Mouse (Mus musculus): ENCODE measurements around the gene Lcorl. TPM values are rescaled to one million over a fixed set of nuclear protein-coding genes. Genes with fewer than 3 reads are reported as not detected.

The Lcorl gene
- polyA plus RNA-seq, 1 experiment from 2014 or later, result 26.6 TPM

DNA sequence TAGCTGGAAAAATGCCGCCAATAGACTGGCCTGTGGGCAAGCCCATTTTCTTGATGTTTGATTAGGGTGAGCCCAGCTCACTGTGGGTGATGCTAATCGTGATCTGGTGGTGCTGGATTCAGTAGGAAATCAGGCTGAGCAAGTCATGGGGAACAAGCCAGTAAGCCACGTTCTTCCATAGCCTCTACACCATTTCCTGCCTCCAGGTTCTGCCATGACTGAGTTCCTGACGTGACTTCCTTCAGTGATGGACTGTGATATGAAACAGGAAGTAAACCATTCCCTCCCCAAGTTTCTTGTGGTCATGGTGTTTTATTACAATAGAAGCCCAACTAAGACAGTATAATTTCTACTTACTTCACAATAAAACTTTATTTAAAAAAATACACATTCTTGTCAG, 179.8 kb downstream of the Lcorl start:
- Histone ChIP-seq H3K9me3 (ENCODE audit: control insufficient read depth, low read length) (no peaks in the 10 kb centered on the region), H3K36me3 (ENCODE audit: control insufficient read depth, insufficient read depth, low read length) (peaks cover 60% of the 10 kb centered on the region), H3K9ac (ENCODE audit: low read length) (no peak overlapping the region), H3K27me3 (ENCODE audit: control insufficient read depth, insufficient read depth, low read length) (no peaks in the 10 kb centered on the region), H3K4me2 (ENCODE audit: low read length) (no peak overlapping the region), H3K27ac (replicated peaks in 1 of 2; ENCODE audit: control insufficient read depth in 1 of 2, insufficient read depth in 1 of 2, low read depth in 2 of 2, low read length in 2 of 2) (no peak overlapping the region), H3K4me3 (ENCODE audit: control insufficient read depth in 1 of 2, insufficient read depth in 1 of 2, low read depth in 1 of 2, low read length in 2 of 2) (no peak overlapping the region), H3K4me1 (ENCODE audit: control insufficient read depth in 2 of 2, insufficient read depth in 2 of 2, low read length in 2 of 2) (no peaks in the 10 kb centered on the region)
- WGBS, result 72% methylated on average over 4 of the region's 4 CpGs
- no peak for ATAC-seq (ENCODE audit: insufficient number of reproducible peaks, insufficient read depth, low FRiP score, low read depth)

GRCm38 (mm10) chr5:45675032-45675431, 182.4 kb downstream of the Lcorl start:
- WGBS, result 94% methylated on average over 1 of the region's 1 CpGs
- H3K9me3 ChIP-seq (ENCODE audit: control insufficient read depth, low read length), result no peaks in the 10 kb centered on the region
- no peak overlapping the region for H3K4me2 ChIP-seq (ENCODE audit: low read length)
- no peak overlapping the region for H3K27ac ChIP-seq (replicated peaks in 1 of 2; ENCODE audit: control insufficient read depth in 1 of 2, insufficient read depth in 1 of 2, low read depth in 2 of 2, low read length in 2 of 2)
- H3K4me3 ChIP-seq (ENCODE audit: control insufficient read depth in 1 of 2, insufficient read depth in 1 of 2, low read depth in 1 of 2, low read length in 2 of 2), result no peak overlapping the region
- H3K9ac ChIP-seq (ENCODE audit: low read length), result no peak overlapping the region
- ATAC-seq (ENCODE audit: insufficient number of reproducible peaks, insufficient read depth, low FRiP score, low read depth), result no peak
- H3K36me3 ChIP-seq (ENCODE audit: control insufficient read depth, insufficient read depth, low read length), result peaks cover 52% of the 10 kb centered on the region
- no peaks in the 10 kb centered on the region for H3K27me3 ChIP-seq (ENCODE audit: control insufficient read depth, insufficient read depth, low read length)
- H3K4me1 ChIP-seq (ENCODE audit: control insufficient read depth in 2 of 2, insufficient read depth in 2 of 2, low read length in 2 of 2), result 0 out of 4 replicates have a peak, but pooled peaks cover 0 to 4% of the 10 kb centered on the region in 2 experiments

DNA sequence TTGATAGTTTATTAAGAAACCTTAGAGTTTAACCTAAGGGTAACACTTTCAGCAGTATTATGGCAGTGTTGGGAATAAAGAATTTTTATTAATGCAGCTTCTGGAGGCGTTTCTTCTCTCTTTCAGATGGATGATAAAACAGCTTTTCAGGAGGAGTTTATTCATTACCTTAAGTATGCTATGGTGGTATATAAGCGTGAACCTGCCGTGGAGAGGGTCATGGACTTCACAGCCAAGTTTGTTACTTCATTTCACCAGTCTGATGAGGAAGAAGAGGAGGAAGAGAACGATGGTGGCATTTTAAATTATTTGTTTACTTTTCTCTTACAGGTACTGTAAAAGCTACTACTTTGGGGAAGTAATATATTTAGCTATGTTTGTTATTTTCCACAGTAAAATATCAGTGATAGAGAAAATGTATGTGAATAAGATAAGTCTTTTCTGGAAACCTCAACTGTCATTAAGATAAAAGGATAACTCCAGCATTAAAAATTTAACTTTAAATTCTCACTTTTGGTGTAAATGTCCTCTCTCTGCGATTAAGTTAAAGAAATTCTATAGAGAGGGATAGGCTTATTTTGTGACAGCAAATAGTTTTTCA, 186.4 kb downstream of the Lcorl start:
- Histone ChIP-seq H3K36me3 (ENCODE audit: control insufficient read depth, insufficient read depth, low read length) (peaks cover 20% of the 10 kb centered on the region), H3K4me3 (ENCODE audit: control insufficient read depth in 1 of 2, insufficient read depth in 1 of 2, low read depth in 1 of 2, low read length in 2 of 2) (peak overlapping the region in 1 of 2 experiments; percentile 77; a peak in 3 of 4 replicates), H3K4me2 (ENCODE audit: low read length) (peak overlapping the region; percentile 79), H3K27ac (replicated peaks in 1 of 2; ENCODE audit: control insufficient read depth in 1 of 2, insufficient read depth in 1 of 2, low read depth in 2 of 2, low read length in 2 of 2) (no peak overlapping the region), H3K27me3 (ENCODE audit: control insufficient read depth, insufficient read depth, low read length) (no peaks in the 10 kb centered on the region), H3K9ac (ENCODE audit: low read length) (peak overlapping the region; percentile 79), H3K4me1 (ENCODE audit: control insufficient read depth in 2 of 2, insufficient read depth in 2 of 2, low read length in 2 of 2) (peaks cover 0 to 8% of the 10 kb centered on the region in 2 experiments; a peak in 2 of 4 replicates), H3K9me3 (ENCODE audit: control insufficient read depth, low read length) (no peaks in the 10 kb centered on the region)
- no peak for ATAC-seq (ENCODE audit: insufficient number of reproducible peaks, insufficient read depth, low FRiP score, low read depth)
- 61% methylated on average over 5 of the region's 5 CpGs for WGBS

DNA sequence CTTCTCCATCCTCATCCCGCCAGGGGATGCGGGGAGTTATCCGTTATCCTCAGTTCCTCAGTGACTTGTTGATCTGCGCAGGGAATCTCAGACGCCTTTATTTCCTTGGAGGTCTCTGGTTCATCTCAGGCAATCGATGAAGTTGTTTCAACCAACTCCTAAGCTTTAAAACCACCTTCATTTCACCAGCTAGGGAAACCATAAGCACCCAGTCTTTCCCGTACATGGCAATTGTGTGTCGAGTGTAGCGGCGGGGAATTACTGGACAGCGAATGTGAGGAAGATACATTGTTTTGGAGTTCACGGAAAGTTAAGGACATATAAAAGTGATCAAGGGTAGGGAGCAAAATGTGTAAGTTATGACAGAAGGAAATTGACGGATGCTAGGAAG, 187.1 kb downstream of the Lcorl start:
- Histone ChIP-seq H3K4me2 (ENCODE audit: low read length) (peak overlapping the region; percentile 79), H3K4me1 (ENCODE audit: control insufficient read depth in 2 of 2, insufficient read depth in 2 of 2, low read length in 2 of 2) (peaks cover 0 to 8% of the 10 kb centered on the region in 2 experiments; a peak in 2 of 4 replicates), H3K4me3 (ENCODE audit: control insufficient read depth in 1 of 2, insufficient read depth in 1 of 2, low read depth in 1 of 2, low read length in 2 of 2) (peak overlapping the region; percentile 54 to 77), H3K27me3 (ENCODE audit: control insufficient read depth, insufficient read depth, low read length) (no peaks in the 10 kb centered on the region), H3K9me3 (ENCODE audit: control insufficient read depth, low read length) (no peaks in the 10 kb centered on the region), H3K9ac (ENCODE audit: low read length) (peak overlapping the region; percentile 79), H3K27ac (replicated peaks in 1 of 2; ENCODE audit: control insufficient read depth in 1 of 2, insufficient read depth in 1 of 2, low read depth in 2 of 2, low read length in 2 of 2) (peak overlapping the region; percentile 72 to 75), H3K36me3 (ENCODE audit: control insufficient read depth, insufficient read depth, low read length) (peaks cover 13% of the 10 kb centered on the region)
- no peak for ATAC-seq (ENCODE audit: insufficient number of reproducible peaks, insufficient read depth, low FRiP score, low read depth)
- under 1% methylated on average over 13 of the region's 13 CpGs for WGBS

DNA sequence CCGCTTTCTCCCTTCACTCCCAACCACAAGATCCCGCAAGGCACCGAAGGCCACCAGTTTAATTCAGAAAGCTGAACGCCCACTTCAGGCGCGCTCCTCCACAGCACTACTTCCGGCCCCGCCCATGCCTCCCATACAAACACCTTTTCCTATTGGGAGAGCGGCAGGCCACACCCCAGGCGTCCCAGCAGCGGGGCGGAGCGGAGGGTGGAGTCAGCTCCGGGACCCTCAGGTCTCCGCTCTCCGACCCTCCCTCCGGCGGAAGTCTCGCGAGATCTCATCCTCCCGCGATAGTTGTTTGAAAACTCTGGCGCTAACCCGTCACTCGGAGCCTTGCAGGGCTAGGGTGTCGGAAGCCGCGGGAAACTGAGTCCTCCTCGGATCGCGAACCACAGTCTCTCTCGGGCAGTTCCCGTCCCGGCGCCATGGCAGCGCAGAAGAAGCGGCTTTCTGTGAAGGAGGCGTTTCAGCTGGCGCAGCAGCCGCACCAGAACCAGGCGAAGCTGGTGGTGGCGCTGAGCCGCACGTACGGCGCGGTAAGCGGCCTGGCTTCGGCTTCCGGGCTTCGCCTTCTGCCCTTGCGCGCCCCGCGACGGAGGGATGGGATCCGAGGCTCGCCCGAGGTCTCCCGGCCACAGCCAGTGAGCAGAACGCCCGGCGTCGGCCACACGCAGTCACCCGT, 187.7 kb downstream of the Lcorl start, which contains the start of gene Ncapg:
Ncapg (plus strand) TSS at position 322 of the 682 bp plus-strand sequence.
- H3K4me1 ChIP-seq (ENCODE audit: control insufficient read depth in 2 of 2, insufficient read depth in 2 of 2, low read length in 2 of 2), result peaks cover 0 to 8% of the 10 kb centered on the region in 2 experiments; a peak in 2 of 4 replicates

DNA sequence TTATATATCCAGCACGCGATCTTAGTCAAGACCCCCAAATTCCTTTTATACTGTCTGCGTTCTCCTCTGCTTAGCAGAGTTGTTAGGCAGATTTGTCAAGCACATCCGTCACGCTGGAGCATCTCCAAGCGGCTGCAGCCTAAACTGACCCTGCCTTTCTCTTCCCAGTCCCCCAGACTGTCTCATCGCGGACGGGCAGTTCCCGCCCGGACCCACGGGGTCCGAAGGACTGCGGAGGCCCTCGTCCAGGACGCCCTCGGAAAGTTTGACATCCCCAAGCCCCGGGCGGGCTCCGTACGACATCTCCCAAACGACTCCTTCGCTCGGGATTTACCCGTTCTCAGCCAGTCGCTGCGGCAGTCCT, 188.2 kb downstream of the Lcorl start:
- under 1% methylated on average over 27 of the region's 27 CpGs for WGBS
- Histone ChIP-seq H3K4me2 (ENCODE audit: low read length) (peak overlapping the region; percentile 74), H3K27ac (replicated peaks in 1 of 2; ENCODE audit: control insufficient read depth in 1 of 2, insufficient read depth in 1 of 2, low read depth in 2 of 2, low read length in 2 of 2) (peak overlapping the region; percentile 56 to 66), H3K9me3 (ENCODE audit: control insufficient read depth, low read length) (no peaks in the 10 kb centered on the region), H3K4me1 (ENCODE audit: control insufficient read depth in 2 of 2, insufficient read depth in 2 of 2, low read length in 2 of 2) (peaks cover 0 to 8% of the 10 kb centered on the region in 2 experiments; a peak in 2 of 4 replicates), H3K36me3 (ENCODE audit: control insufficient read depth, insufficient read depth, low read length) (0 out of 2 replicates have a peak, but pooled peaks cover 6% of the 10 kb centered on the region), H3K9ac (ENCODE audit: low read length) (peak overlapping the region; percentile 81), H3K27me3 (ENCODE audit: control insufficient read depth, insufficient read depth, low read length) (no peaks in the 10 kb centered on the region), H3K4me3 (ENCODE audit: control insufficient read depth in 1 of 2, insufficient read depth in 1 of 2, low read depth in 1 of 2, low read length in 2 of 2) (peak overlapping the region; percentile 70 to 77)
- ATAC-seq (ENCODE audit: insufficient number of reproducible peaks, insufficient read depth, low FRiP score, low read depth), result peak; percentile 57

More for the DNA sequence above, 187.7 kb downstream of the Lcorl start, which contains the start of gene Ncapg:
- Histone ChIP-seq H3K9me3 (ENCODE audit: control insufficient read depth, low read length) (no peaks in the 10 kb centered on the region), H3K4me2 (ENCODE audit: low read length) (peak within 1 kb of the TSS; percentile 79), H3K27ac (replicated peaks in 1 of 2; ENCODE audit: control insufficient read depth in 1 of 2, insufficient read depth in 1 of 2, low read depth in 2 of 2, low read length in 2 of 2) (peak within 1 kb of the TSS; percentile 72 to 75), H3K9ac (ENCODE audit: low read length) (peak within 1 kb of the TSS; percentile 81), H3K4me3 (ENCODE audit: control insufficient read depth in 1 of 2, insufficient read depth in 1 of 2, low read depth in 1 of 2, low read length in 2 of 2) (peak within 1 kb of the TSS; percentile 70 to 77), H3K27me3 (ENCODE audit: control insufficient read depth, insufficient read depth, low read length) (no peaks in the 10 kb centered on the region), H3K36me3 (ENCODE audit: control insufficient read depth, insufficient read depth, low read length) (peaks cover 8% of the 10 kb centered on the region; the same call in 1 of the 2 replicates)
- peak; percentile 100 for ATAC-seq (ENCODE audit: insufficient number of reproducible peaks, insufficient read depth, low FRiP score, low read depth)
- under 1% methylated on average over 65 of the region's 66 CpGs for WGBS

- no peak for ATAC-seq (ENCODE audit: insufficient number of reproducible peaks, insufficient read depth, low FRiP score, low read depth)
- H3K4me2 ChIP-seq (ENCODE audit: low read length), result peak overlapping the region; percentile 74
- H3K9me3 ChIP-seq (ENCODE audit: control insufficient read depth, low read length), result no peaks in the 10 kb centered on the region
- peak overlapping the region; percentile 81 for H3K9ac ChIP-seq (ENCODE audit: low read length)
- peak overlapping the region; percentile 70 to 77 for H3K4me3 ChIP-seq (ENCODE audit: control insufficient read depth in 1 of 2, insufficient read depth in 1 of 2, low read depth in 1 of 2, low read length in 2 of 2)
- 0% methylated on average over 3 of the region's 3 CpGs for WGBS
- H3K27me3 ChIP-seq (ENCODE audit: control insufficient read depth, insufficient read depth, low read length), result no peaks in the 10 kb centered on the region
- 0 out of 2 replicates have a peak, but pooled peaks cover 6% of the 10 kb centered on the region for H3K36me3 ChIP-seq (ENCODE audit: control insufficient read depth, insufficient read depth, low read length)
- peak overlapping the region in 1 of 2 experiments; percentile 66; a peak in 2 of 4 replicates for H3K27ac ChIP-seq (replicated peaks in 1 of 2; ENCODE audit: control insufficient read depth in 1 of 2, insufficient read depth in 1 of 2, low read depth in 2 of 2, low read length in 2 of 2)
- H3K4me1 ChIP-seq (ENCODE audit: control insufficient read depth in 2 of 2, insufficient read depth in 2 of 2, low read length in 2 of 2), result peaks cover 0 to 8% of the 10 kb centered on the region in 2 experiments; a peak in 2 of 4 replicates
Measured at GRCm38 (mm10) chr5:45668831-45669230, 188.6 kb downstream of the Lcorl start.

Data from heart, embryonic 14.5 days (tissue).